Mouse (Mus musculus): ENCODE measurements at regions not wholly inside any gene's neighbourhood (a gene's known extent, or its start where the extent isn't known, plus 50 kb on each side); places are given as distances from the start of the nearest gene placed in this dataset.

DNA sequence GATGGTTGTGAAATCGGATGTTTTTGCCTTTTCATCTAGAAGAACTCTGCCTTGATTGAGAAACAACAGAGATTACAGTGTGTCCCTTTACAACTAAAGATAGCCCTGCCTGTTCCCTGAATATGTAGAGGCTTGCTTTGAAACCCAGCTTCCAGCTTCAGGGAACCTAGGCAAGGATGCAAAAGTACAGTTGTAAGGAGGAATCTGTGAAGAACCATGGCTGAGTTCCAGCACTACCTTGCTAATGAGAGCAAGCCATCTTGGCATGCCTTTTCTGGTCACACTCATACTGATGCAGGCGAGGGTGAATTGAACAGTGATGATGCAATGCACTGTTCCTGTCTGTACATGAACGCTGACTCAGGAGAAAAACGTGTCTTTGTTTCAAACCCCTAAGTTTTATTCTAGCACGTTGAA, 641.2 kb downstream of the Robo2 start:
- TF ChIP-seq POLR2A (IDR thresholded peaks at IDR 0.05; ENCODE audit: control insufficient read depth in 1 of 2, insufficient read depth in 1 of 2, low read depth in 1 of 2, low read length in 2 of 2, poor library complexity in 1 of 2) (no peak), ZKSCAN1 (IDR thresholded peaks at IDR 0.05; ENCODE audit: low read depth, low read length) (no peak), MAFK (IDR thresholded peaks at IDR 0.05; ENCODE audit: borderline replicate concordance, low read depth, low read length) (no peak), HCFC1 (IDR thresholded peaks at IDR 0.05; ENCODE audit: low read depth, low read length) (no peak), USF2 (IDR thresholded peaks at IDR 0.05; ENCODE audit: borderline replicate concordance in 1 of 2, insufficient read depth in 1 of 2, low read depth in 1 of 2, low read length in 2 of 2) (no peak), EP300 (IDR thresholded peaks at IDR 0.05; ENCODE audit: low read depth in 1 of 2, low read length in 2 of 2) (no peak), GABPA (IDR thresholded peaks at IDR 0.05; ENCODE audit: low read depth, low read length) (no peak), RAD21 (IDR thresholded peaks at IDR 0.05; ENCODE audit: low read depth, low read length) (no peak), MEF2A (IDR thresholded peaks at IDR 0.05; ENCODE audit: extremely low read depth, insufficient replicate concordance, low read depth, low read length, poor library complexity, severe bottlenecking) (no peak), E2F4 (IDR thresholded peaks at IDR 0.05; ENCODE audit: borderline replicate concordance, low read depth, low read length) (no peak)

Data from MEL (cell line).